Mouse (Mus musculus) B cell, adult 62 days (primary cell): ENCODE results near the gene Tmod4. TPM values are rescaled to one million over a fixed set of nuclear protein-coding genes. Genes with fewer than 3 reads are reported as not detected.

Source experiments
- total RNA-seq: library from RNA; stranded (reverse); gene quantifications from 4 replicates; pipeline ENCODE4 v1.2.4, GENCODE M21; 2023

The Tmod4 gene
- 1.1 to 2.9 TPM (median 2.2 TPM) in 4 replicates for total RNA-seq

DNA sequence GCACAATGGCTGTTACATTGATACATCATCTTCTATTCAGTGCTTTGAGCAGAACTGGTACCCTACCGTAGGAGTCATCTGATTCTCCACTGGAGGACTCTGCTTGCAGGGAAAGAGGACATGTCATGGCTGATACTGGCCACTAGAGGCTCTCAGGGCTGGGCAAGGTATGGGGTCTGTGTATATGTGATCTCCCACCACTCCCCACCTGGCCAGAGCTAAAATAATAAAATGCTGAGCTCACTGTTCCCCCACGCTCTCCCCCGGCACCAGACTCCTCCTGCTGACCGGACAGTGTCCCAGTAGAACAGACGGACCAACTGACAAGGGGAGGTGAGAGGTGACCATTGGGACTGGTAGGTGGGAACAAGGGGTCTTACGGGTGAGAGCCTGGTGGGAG, at the start of gene Tmod4:
Tmod4 (plus strand) TSS at position 231 of the 400 bp plus-strand sequence.

DNA sequence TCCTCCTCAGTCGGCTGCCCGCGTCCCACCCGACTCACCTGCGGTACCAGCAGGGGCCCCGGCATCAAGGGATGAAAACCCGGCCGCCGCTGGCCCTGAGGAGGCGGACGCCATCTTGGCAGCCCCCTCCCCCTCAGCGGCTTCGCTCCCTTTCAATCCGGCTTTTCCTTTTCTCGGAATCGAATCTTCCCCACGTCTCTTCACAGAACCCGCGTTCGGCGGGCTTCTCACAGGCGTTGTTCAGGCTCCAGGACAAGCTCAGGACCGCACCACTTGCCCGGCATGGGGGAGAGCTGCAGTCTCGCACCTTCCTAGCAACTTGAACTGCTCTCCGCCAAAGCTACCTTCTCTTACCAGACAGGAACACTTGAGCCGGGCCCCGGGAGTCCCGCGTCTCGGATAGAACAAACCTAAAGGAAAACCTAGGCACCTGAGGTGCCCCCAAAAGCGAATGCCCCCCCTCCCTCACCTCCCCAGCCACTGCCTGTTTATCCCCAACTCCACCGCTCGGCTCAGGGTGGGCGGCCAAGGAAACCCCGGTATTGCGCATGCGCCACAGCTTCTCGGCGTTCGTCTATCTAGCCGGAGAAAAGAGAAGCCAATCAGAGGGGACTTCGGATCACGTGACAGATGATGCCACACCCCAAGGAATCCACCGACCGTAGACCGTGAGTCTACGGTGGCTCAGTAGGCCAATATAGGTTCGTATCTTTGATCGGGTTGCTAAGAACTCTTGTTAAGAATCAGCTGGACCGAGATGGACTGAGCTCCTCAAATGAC, 17.7 kb upstream of the Tmod4 start, which contains the start of gene Pip5k1a:
Pip5k1a (minus strand) TSS at position 593 of the 780 bp plus-strand sequence.

DNA sequence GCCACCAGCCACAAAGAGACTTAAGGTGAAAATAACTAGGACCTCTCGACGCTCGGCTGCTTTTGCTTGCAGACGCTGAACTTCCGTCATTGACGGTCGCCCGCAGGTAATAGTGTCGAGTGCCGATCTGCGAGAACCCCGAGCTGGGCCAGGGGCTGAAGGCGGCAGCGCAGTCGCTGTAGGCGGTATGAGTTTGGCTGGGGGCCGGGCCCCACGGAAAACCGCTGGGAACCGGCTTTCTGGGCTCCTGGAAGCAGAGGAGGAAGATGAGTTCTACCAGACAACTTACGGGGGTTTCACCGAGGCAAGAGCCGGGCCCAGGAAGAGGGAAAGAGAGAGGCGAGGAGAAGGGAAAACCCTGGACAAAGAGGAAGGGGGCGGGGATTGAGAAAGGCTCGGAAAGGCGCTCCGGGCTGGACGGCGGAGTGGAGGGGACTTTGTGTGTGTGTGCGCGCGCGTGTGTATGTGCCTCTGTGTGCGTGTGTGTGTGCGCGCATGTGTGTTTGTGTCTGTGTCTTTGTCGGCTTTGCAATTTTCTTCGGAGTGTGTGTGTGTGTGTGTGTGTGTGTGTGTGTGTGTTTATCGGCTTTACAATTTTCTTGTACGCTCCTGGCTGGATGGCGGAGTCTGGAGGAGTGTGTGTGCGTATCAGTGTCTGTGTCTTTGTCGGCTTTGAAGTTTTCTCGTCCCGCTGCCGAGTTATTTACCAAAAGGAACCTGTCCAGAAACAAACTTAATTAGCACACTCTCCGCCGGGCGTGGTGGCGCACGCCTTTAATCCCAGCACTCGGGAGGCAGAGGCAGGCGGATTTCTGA, 13.2 kb upstream of the Tmod4 start, which contains the start of gene Vps72:
Vps72 (plus strand) TSS at position 112 of the 816 bp plus-strand sequence.

DNA sequence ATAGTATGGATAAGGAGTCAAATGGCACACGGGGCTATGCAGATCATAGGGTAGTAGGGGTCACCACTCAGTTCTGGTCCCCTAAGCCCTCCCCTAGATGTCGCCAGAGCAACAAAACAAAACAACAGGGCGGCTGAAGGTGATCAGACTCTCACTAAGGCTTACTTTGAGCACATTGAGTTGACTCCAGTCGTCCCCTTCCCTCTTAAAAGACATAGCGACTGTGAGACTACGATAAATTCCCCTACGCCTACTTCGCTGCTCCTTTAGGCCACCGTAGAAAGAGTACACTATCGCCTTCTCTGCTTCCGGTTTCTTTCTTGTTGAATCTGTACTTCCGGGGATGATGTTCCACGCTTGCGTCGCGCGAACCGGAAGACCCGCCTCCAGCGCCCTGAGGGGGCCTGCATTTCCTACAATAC, 9.4 kb downstream of the Tmod4 start, which contains the start of the genes Scnm1 and Lysmd1:
Scnm1 (minus strand) TSS at position 332 of the 422 bp plus-strand sequence.
Lysmd1 (plus strand) TSS at position 409 of the 422 bp plus-strand sequence.

DNA sequence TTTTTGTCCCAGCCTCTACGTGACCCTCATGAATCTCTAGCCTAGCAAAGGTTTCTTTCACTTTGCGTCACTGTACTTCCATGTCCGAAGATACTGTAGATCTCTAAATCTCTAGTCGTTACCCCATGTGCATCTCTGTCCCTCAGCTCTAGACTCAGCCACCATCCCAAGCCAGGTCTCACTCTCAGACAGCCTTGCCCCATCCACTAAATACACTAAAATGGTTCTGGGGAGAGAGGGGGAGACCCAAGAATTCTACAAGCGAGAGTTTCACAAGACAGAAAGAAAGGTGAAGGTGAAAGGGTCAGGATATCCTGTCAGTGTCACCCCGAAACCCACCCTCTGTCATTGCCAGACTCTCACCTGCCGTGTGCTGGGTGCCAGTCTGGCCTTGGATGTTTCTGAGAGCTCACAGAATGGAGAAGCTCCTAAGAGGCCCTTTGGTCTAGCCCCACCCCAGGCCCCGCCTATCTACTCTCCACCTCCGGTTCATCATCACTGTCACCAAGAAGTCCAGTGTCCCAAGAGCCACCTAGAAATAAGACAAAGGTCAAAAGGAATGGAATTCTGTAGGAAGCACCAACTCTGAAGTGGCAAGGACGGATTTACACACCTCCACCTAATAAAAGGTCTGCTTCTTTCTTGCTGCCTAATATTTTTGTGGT, 17.8 kb downstream of the Tmod4 start, which contains the start of gene Tnfaip8l2:
Tnfaip8l2 (minus strand) TSS at position 409 of the 665 bp plus-strand sequence.

DNA sequence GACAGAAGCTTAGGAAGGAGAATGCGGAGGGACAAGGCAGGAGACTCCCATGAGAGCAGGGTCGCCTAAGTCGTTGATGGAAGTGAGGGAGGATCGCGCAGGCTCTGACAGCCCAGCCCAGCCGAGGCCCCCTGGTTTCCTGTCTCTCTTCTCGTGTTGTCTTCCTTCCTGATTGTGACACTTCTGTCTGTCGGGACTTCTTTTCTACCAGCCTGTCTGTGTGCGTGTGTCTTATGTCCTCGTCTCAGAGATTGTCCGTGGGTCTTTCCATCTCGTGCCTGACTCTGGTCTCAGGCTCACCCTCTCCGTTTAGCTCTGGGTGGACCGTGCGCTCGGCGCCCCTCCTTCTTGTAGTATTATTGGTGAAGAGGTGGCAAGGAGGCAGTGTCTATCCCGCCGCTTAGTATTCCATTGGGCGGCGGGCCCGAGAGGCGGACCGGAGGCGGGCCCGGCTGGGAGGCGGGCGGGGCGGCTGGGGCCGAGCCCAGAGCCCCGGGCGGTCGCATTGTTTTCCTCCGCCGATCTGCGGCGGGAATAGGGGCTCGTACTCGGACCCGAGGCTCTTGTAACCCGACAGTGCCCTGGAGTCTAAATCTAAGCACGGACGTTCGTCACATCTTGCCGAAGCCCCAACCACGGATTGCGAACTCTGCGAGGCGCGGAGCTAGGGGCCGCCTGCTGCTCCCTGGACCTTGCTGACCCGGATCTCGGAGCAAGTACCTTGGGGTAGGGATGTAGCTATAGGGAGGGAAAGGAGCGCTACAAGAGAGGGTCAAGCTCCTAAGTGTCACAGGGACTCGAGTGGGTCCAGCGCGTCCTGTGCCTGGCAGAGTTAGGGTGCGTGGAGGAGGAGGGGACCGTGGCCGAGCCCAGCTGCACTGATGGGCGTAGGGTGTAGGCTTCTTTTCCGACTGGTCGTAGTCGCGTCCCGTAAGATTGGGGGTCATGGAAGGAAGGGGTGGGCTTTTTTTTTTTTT, 36.0 kb downstream of the Tmod4 start, which contains the start of gene Sema6c:
Sema6c (plus strand) TSS at position 471 of the 977 bp plus-strand sequence.

Other genes with a start within 250 kb of the Tmod4 start
- gene Psmb4, start 237.5 kb upstream of the Tmod4 start, total RNA-seq, result 206 to 234 TPM (median 230 TPM) in 4 replicates
- gene Selenbp1, start 191.4 kb upstream of the Tmod4 start, total RNA-seq, result 1.6 to 4.3 TPM (median 3.3 TPM) in 4 replicates
- gene Rfx5, start 170.4 kb upstream of the Tmod4 start, total RNA-seq, result 109 to 126 TPM (median 115 TPM) in 4 replicates
- 72.1 to 98.3 TPM (median 78.7 TPM) in 4 replicates for gene Pi4kb, start 149.7 kb upstream of the Tmod4 start, total RNA-seq
- gene Zfp687, start 109.0 kb upstream of the Tmod4 start, total RNA-seq, result 48.1 to 60.2 TPM (median 52.1 TPM) in 4 replicates
- gene Psmd4, start 81.9 kb upstream of the Tmod4 start, total RNA-seq, result 111 to 141 TPM (median 125 TPM) in 4 replicates
- gene Pip5k1a, start 17.5 kb upstream of the Tmod4 start, total RNA-seq, result 33.8 to 38.5 TPM (median 35.8 TPM) in 4 replicates
- gene Vps72, start 13.5 kb upstream of the Tmod4 start, total RNA-seq, result 49.9 to 62.3 TPM (median 55.4 TPM) in 4 replicates
- gene Scnm1, start 9.5 kb downstream of the Tmod4 start, total RNA-seq, result 62.4 to 85.5 TPM (median 67.5 TPM) in 4 replicates
- gene Lysmd1, start 9.6 kb downstream of the Tmod4 start, total RNA-seq, result 5.7 to 6.9 TPM (median 6.4 TPM) in 4 replicates
- 21.7 to 31.8 TPM (median 29.5 TPM) in 4 replicates for gene Tnfaip8l2, start 17.9 kb downstream of the Tmod4 start, total RNA-seq
- gene Sema6c, start 36.0 kb downstream of the Tmod4 start, total RNA-seq, result 0.37 to 2.0 TPM (median 1.5 TPM) in 3 of 4 replicates, not detected in the other
- 76.5 to 77.1 TPM (median 76.8 TPM) in 4 replicates for gene Gabpb2, start 93.4 kb downstream of the Tmod4 start, total RNA-seq
- gene Cdc42se1, start 104.3 kb downstream of the Tmod4 start, total RNA-seq, result 183 to 200 TPM (median 191 TPM) in 4 replicates
- 5.0 to 8.0 TPM (median 6.1 TPM) in 4 replicates for gene Mllt11, start 107.7 kb downstream of the Tmod4 start, total RNA-seq
- gene Gm128, start 117.1 kb downstream of the Tmod4 start, total RNA-seq, result not detected in 4 replicates
- not detected in 4 replicates for gene Bnipl, start 126.7 kb downstream of the Tmod4 start, total RNA-seq
- gene Mindy1, start 156.9 kb downstream of the Tmod4 start, total RNA-seq, result 29.3 to 34.5 TPM (median 31.6 TPM) in 4 replicates
- gene Prune1, start 157.6 kb downstream of the Tmod4 start, total RNA-seq, result 10.5 to 12.0 TPM (median 11.5 TPM) in 4 replicates
- gene Anxa9, start 182.7 kb downstream of the Tmod4 start, total RNA-seq, result 1.3 to 2.2 TPM (median 1.9 TPM) in 4 replicates
- 127 to 147 TPM (median 132 TPM) in 4 replicates for gene Cers2, start 190.3 kb downstream of the Tmod4 start, total RNA-seq
- 31.0 to 36.5 TPM (median 35.8 TPM) in 4 replicates for gene Setdb1, start 232.7 kb downstream of the Tmod4 start, total RNA-seq